Mouse (Mus musculus): ENCODE data around the gene Farsb.
"Not testable (repeated sequence)": the region's sequence is repeated elsewhere in the genome, so short reads cannot be mapped to it uniquely, and the experiment has no call there.

Gene Farsb

GRCm38 (mm10) chr1:78488752-78489492 is at the start of gene Farsb:
Gene Farsb, minus strand, starts transcription at chr1:78488897.
- peak; percentile 86 for DNase-seq

- DNase-seq, result no peak
These were observed 49.7 kb upstream of the Farsb start for GRCm38 (mm10) chr1:78538396-78538795.

- peak; percentile 93 for DNase-seq
These were observed 48.9 kb upstream of the Farsb start for GRCm38 (mm10) chr1:78537494-78538010.

- DNase-seq, result peak; percentile 88
These were observed 47.8 kb upstream of the Farsb start for GRCm38 (mm10) chr1:78536310-78537164.

- no peak for DNase-seq
These were observed 45.9 kb upstream of the Farsb start for GRCm38 (mm10) chr1:78534428-78535150.

GRCm38 (mm10) chr1:78532184-78532800 is 43.6 kb upstream of the Farsb start:
- DNase-seq, result peak; percentile 8

- peak; percentile 6 for DNase-seq
These were observed 42.0 kb upstream of the Farsb start for GRCm38 (mm10) chr1:78530500-78531215.

GRCm38 (mm10) chr1:78529011-78529410 is 40.3 kb upstream of the Farsb start:
- no peak for DNase-seq

GRCm38 (mm10) chr1:78528356-78528755 is 39.7 kb upstream of the Farsb start:
- DNase-seq, result no peak

- DNase-seq, result peak; percentile 65
These were observed 36.6 kb upstream of the Farsb start for GRCm38 (mm10) chr1:78525189-78525886.

GRCm38 (mm10) chr1:78518907-78519306 is 30.2 kb upstream of the Farsb start:
- peak; percentile 6 for DNase-seq

- no peak for DNase-seq
These were observed 24.1 kb upstream of the Farsb start for GRCm38 (mm10) chr1:78512756-78513155.

GRCm38 (mm10) chr1:78511621-78512160 is 23.0 kb upstream of the Farsb start, which contains the start of gene BC035947:
Gene BC035947, minus strand, starts transcription at chr1:78512158.
- no peak for DNase-seq

GRCm38 (mm10) chr1:78510862-78511261 is 22.2 kb upstream of the Farsb start, which contains the start of gene Mogat1:
Gene Mogat1, plus strand, starts transcription at chr1:78510991.
- no peak for DNase-seq

- DNase-seq, result no peak
These were observed 18.4 kb upstream of the Farsb start for GRCm38 (mm10) chr1:78507137-78507536.

- no peak for DNase-seq
These were observed 13.8 kb upstream of the Farsb start for GRCm38 (mm10) chr1:78502527-78502926.

- DNase-seq, result not testable (repeated sequence)
These were observed 13.2 kb upstream of the Farsb start for GRCm38 (mm10) chr1:78501856-78502255.

GRCm38 (mm10) chr1:78501036-78501435 is 12.3 kb upstream of the Farsb start:
- no peak for DNase-seq

- no peak for DNase-seq
These were observed 1.4 kb upstream of the Farsb start for GRCm38 (mm10) chr1:78490143-78490542.

- no peak for DNase-seq
These were observed 308 bp downstream of the Farsb start for GRCm38 (mm10) chr1:78488427-78488751.

GRCm38 (mm10) chr1:78484361-78484760 is 4.3 kb downstream of the Farsb start:
- DNase-seq, result no peak

All from right cerebral cortex, adult 18-20 months (tissue).